8 mouse cellular contexts compared by ENCODE assay signal in the genomic region with DNA sequence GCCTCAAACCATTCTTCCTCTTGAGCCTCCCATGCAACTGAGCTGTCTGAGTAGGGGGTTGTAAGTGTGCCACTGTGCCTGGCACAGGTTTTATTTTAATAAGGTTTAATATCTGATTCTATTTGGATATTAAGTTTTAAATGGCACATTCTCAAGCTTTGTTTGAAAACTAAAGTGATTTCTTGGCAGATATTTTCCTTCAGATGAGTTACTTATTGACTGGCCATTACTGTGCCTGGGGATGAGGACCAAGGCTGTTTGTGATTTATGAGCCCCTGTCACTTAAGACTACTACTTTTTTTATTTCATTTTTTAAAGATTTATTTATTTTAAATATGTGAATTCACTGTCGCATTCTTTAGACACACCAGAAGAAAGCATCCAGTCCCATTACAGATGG.
"Had no signal": no experiment of that assay in that cellular context is flagged by ENCODE, and none has a peak within 500 bp of the region (broad histone marks: within the 10 kb centered on the region; RNA-seq: fewer than 3 reads in every experiment).

No protein-coding gene starts in this region.

- H3K4me2 ChIP-seq: liver, embryonic 13.5 days; midbrain, embryonic 12.5 days; midbrain, embryonic 15.5 days had no signal

- DNase-seq: liver, embryonic 13.5 days; lung, adult 2 months; lung, postnatal 14 days; lung, postnatal 4 days; thymus, adult 18-20 months; thymus, postnatal 36 days had no signal

- H3K36me3 ChIP-seq: liver, embryonic 13.5 days; midbrain, embryonic 12.5 days; midbrain, embryonic 15.5 days had no signal

- H3K27me3 ChIP-seq: liver, embryonic 13.5 days; midbrain, embryonic 12.5 days; midbrain, embryonic 15.5 days had no signal

- H3K9me3 ChIP-seq: liver, embryonic 13.5 days; midbrain, embryonic 12.5 days; midbrain, embryonic 15.5 days had no signal

- H3K9ac ChIP-seq: liver, embryonic 13.5 days; midbrain, embryonic 12.5 days; midbrain, embryonic 15.5 days had no signal

- H3K27ac ChIP-seq: liver, embryonic 13.5 days; midbrain, embryonic 12.5 days; midbrain, embryonic 15.5 days had no signal

- ATAC-seq: midbrain, embryonic 15.5 days had no signal

- H3K4me3 ChIP-seq: liver, embryonic 13.5 days; midbrain, embryonic 12.5 days; midbrain, embryonic 15.5 days had no signal
